Mouse (Mus musculus) CH12.LX (cell line): ENCODE results near the gene Pde4b. TPM values are rescaled to one million over a fixed set of nuclear protein-coding genes. Genes with fewer than 3 reads are reported as not detected.

Source experiments
- DNase-seq: peaks from one replicate; pipeline ENCODE4 v3.0.0-alpha.2; 2013; ENCODE audit errors: extremely low read depth
- H3K27ac ChIP-seq: 2 replicates; pipeline ENCODE4 v1.5.1; 2012; ENCODE audit warnings: low read depth, mild to moderate bottlenecking, control low read depth, moderate library complexity; ENCODE audit not compliant: insufficient read depth
- H3K27me3 ChIP-seq: replicated peaks from 2 replicates; pipeline ENCODE3; 2012; ENCODE audit warnings: inconsistent platforms
- H3K36me3 ChIP-seq, 2 experiments: replicated peaks in 1 of 2; 2 replicates each; pipeline versions ENCODE3 to v1.6.1; 2012; ENCODE audit warnings: inconsistent platforms in 1 of 2, low read length in 1 of 2, mild to moderate bottlenecking in 1 of 2, mixed read lengths in 1 of 2, moderate library complexity in 1 of 2; ENCODE audit not compliant: control insufficient read depth in 1 of 2, insufficient read depth in 1 of 2
- H3K4me1 ChIP-seq, 2 experiments: 2 replicates each; pipeline ENCODE4 v1.6.1; 2012; ENCODE audit warnings: inconsistent platforms in 1 of 2, moderate library complexity in 1 of 2; ENCODE audit not compliant: insufficient read depth in 2 of 2, control insufficient read depth in 1 of 2
- H3K4me2 ChIP-seq: 2 replicates; pipeline ENCODE4 v1.6.1; 2012; ENCODE audit warnings: low read depth, mild to moderate bottlenecking, control low read depth; ENCODE audit not compliant: poor library complexity, insufficient read depth, severe bottlenecking
- H3K4me3 ChIP-seq, 3 experiments: fragments of 150-350 bp in 1 of 3; sonication (generic) in 1 of 3; replicated peaks in 1 of 3; 2 replicates each; pipeline versions ENCODE3 to v1.5.1; 2011 to 2012; ENCODE audit warnings: low read depth in 2 of 3, low read length in 2 of 3, mild to moderate bottlenecking in 2 of 3, moderate library complexity in 2 of 3, control low read depth in 1 of 3, improper control_type of control experiment in 1 of 3, inconsistent platforms in 1 of 3, mixed read lengths in 1 of 3; ENCODE audit not compliant: poor library complexity in 1 of 3
- H3K79me2 ChIP-seq: replicated peaks from 2 replicates; pipeline ENCODE4 v1.6.1; 2012; ENCODE audit warnings: mild to moderate bottlenecking, moderate library complexity; ENCODE audit not compliant: control insufficient read depth, poor library complexity, insufficient read depth, severe bottlenecking; ENCODE audit errors: extremely low read depth
- H3K9ac ChIP-seq: 2 replicates; pipeline ENCODE4 v1.6.1; 2012; ENCODE audit warnings: low read depth, mild to moderate bottlenecking, control low read depth, moderate library complexity; ENCODE audit not compliant: insufficient read depth
- H3K9me3 ChIP-seq: replicated peaks from 2 replicates; pipeline ENCODE3; 2012; ENCODE audit warnings: low read length, inconsistent platforms, mixed read lengths
- BHLHE40 ChIP-seq: IDR thresholded peaks from 2 replicates; pipeline ENCODE4 v1.6.1; 2011; ENCODE audit warnings: mild to moderate bottlenecking, low read depth, low read length, improper control_type of control experiment
- CHD1 ChIP-seq: IDR thresholded peaks from 2 replicates; pipeline ENCODE4 v1.6.1; 2012; ENCODE audit warnings: low read depth, low read length, improper control_type of control experiment, inconsistent platforms
- CHD2 ChIP-seq: IDR thresholded peaks from 2 replicates; pipeline ENCODE4 v1.6.1; 2011; ENCODE audit warnings: low read length, improper control_type of control experiment
- CTCF ChIP-seq, 2 experiments: IDR thresholded peaks in 1 of 2; conservative IDR thresholded peaks in 1 of 2; 2 replicates each; pipeline ENCODE4 v1.5.1; 2011 to 2012; ENCODE audit warnings: low read depth in 2 of 2, low read length in 2 of 2, improper control_type of control experiment in 1 of 2, inconsistent platforms in 1 of 2, mild to moderate bottlenecking in 1 of 2, moderate library complexity in 1 of 2
- E2F4 ChIP-seq: IDR thresholded peaks from 2 replicates; pipeline ENCODE4 v1.6.1; 2011; ENCODE audit warnings: low read depth, low read length, improper control_type of control experiment; ENCODE audit not compliant: insufficient replicate concordance
- ELF1 ChIP-seq: IDR thresholded peaks from 2 replicates; pipeline ENCODE4 v1.6.1; 2014; ENCODE audit warnings: low read depth, mild to moderate bottlenecking, inconsistent platforms, low read length, improper control_type of control experiment
- EP300 ChIP-seq: IDR thresholded peaks from 2 replicates; pipeline ENCODE4 v1.6.1; 2011; ENCODE audit warnings: low read length, improper control_type of control experiment
- ETS1 ChIP-seq: conservative IDR thresholded peaks from 2 replicates; pipeline ENCODE4 v1.6.1; 2012; ENCODE audit warnings: low read depth, mild to moderate bottlenecking, inconsistent platforms, low read length, improper control_type of control experiment, moderate library complexity
- GABPA ChIP-seq: IDR thresholded peaks from 2 replicates; pipeline ENCODE4 v1.6.1; 2012; ENCODE audit warnings: low read depth, low read length, improper control_type of control experiment, inconsistent platforms; ENCODE audit not compliant: insufficient replicate concordance
- HCFC1 ChIP-seq: IDR thresholded peaks from 2 replicates; pipeline ENCODE4 v1.6.1; 2012; ENCODE audit warnings: low read depth, mild to moderate bottlenecking, inconsistent platforms, low read length, improper control_type of control experiment
- IRF4 ChIP-seq: IDR thresholded peaks from 2 replicates; pipeline ENCODE4 v1.6.1; 2014; ENCODE audit warnings: low read depth, mild to moderate bottlenecking, inconsistent platforms, low read length, improper control_type of control experiment
- JUN ChIP-seq: IDR thresholded peaks from 2 replicates; pipeline ENCODE4 v1.6.1; 2011; ENCODE audit warnings: low read depth, mild to moderate bottlenecking, low read length, improper control_type of control experiment, moderate library complexity; ENCODE audit not compliant: insufficient read depth
- JUND ChIP-seq: conservative IDR thresholded peaks from 2 replicates; pipeline ENCODE4 v1.6.1; 2011; ENCODE audit warnings: low read depth, low read length, improper control_type of control experiment
- KAT2A ChIP-seq: IDR thresholded peaks from 2 replicates; pipeline ENCODE4 v1.6.1; 2012; ENCODE audit warnings: low read length, improper control_type of control experiment, inconsistent platforms; ENCODE audit not compliant: insufficient replicate concordance
- MAFK ChIP-seq: IDR thresholded peaks from 2 replicates; pipeline ENCODE4 v1.6.1; 2011; ENCODE audit warnings: low read length, improper control_type of control experiment; ENCODE audit not compliant: insufficient replicate concordance
- MAX ChIP-seq: IDR thresholded peaks from 2 replicates; pipeline ENCODE4 v1.6.1; 2011; ENCODE audit warnings: low read length, improper control_type of control experiment
- MAZ ChIP-seq: IDR thresholded peaks from 2 replicates; pipeline ENCODE4 v1.6.1; 2012; ENCODE audit warnings: low read depth, mild to moderate bottlenecking, inconsistent platforms, low read length, improper control_type of control experiment, moderate library complexity
- MXI1 ChIP-seq: IDR thresholded peaks from 2 replicates; pipeline ENCODE4 v1.6.1; 2011; ENCODE audit warnings: mild to moderate bottlenecking, low read depth, low read length, improper control_type of control experiment
- MYC ChIP-seq: IDR thresholded peaks from 2 replicates; pipeline ENCODE4 v1.6.1; 2011; ENCODE audit warnings: low read depth, mild to moderate bottlenecking, improper control_type of control experiment, low read length
- NELFE ChIP-seq: IDR thresholded peaks from 2 replicates; pipeline ENCODE4 v1.6.1; 2011; ENCODE audit warnings: low read depth, low read length, improper control_type of control experiment
- NRF1 ChIP-seq: IDR thresholded peaks from 2 replicates; pipeline ENCODE4 v1.6.1; 2014; ENCODE audit warnings: low read depth, mild to moderate bottlenecking, inconsistent platforms, low read length, improper control_type of control experiment, moderate library complexity
- PAX5 ChIP-seq: IDR thresholded peaks from 2 replicates; pipeline ENCODE4 v1.6.1; 2012; ENCODE audit warnings: low read length, inconsistent platforms, mixed read lengths
- POLR2A ChIP-seq: IDR thresholded peaks from 2 replicates; pipeline ENCODE4 v1.6.1; 2011; ENCODE audit warnings: low read depth, mild to moderate bottlenecking, improper control_type of control experiment, low read length
- POLR2AphosphoS2 ChIP-seq: IDR thresholded peaks from 2 replicates; pipeline ENCODE4 v1.6.1; 2011; ENCODE audit warnings: low read depth, low read length, improper control_type of control experiment
- RAD21 ChIP-seq: IDR thresholded peaks from 2 replicates; pipeline ENCODE4 v1.6.1; 2011; ENCODE audit warnings: low read depth, mild to moderate bottlenecking, low read length, improper control_type of control experiment, moderate library complexity
- RCOR1 ChIP-seq: conservative IDR thresholded peaks from 2 replicates; pipeline ENCODE4 v1.6.1; 2012; ENCODE audit warnings: low read depth, mild to moderate bottlenecking, inconsistent platforms, low read length, improper control_type of control experiment
- SIN3A ChIP-seq: IDR thresholded peaks from 2 replicates; pipeline ENCODE4 v1.6.1; 2012; ENCODE audit warnings: low read length, improper control_type of control experiment, inconsistent platforms
- SMC3 ChIP-seq: IDR thresholded peaks from 2 replicates; pipeline ENCODE4 v1.6.1; 2011; ENCODE audit warnings: low read depth, low read length, improper control_type of control experiment
- TBP ChIP-seq: conservative IDR thresholded peaks from 2 replicates; pipeline ENCODE4 v1.6.1; 2011; ENCODE audit warnings: low read depth, low read length, improper control_type of control experiment
- TCF12 ChIP-seq: IDR thresholded peaks from 2 replicates; pipeline ENCODE4 v1.6.1; 2014; ENCODE audit warnings: low read depth, mild to moderate bottlenecking, inconsistent platforms, low read length, improper control_type of control experiment
- UBTF ChIP-seq: IDR thresholded peaks from 2 replicates; pipeline ENCODE4 v1.6.1; 2012; ENCODE audit warnings: low read depth, mild to moderate bottlenecking, inconsistent platforms, low read length, improper control_type of control experiment, moderate library complexity
- USF2 ChIP-seq: conservative IDR thresholded peaks from 2 replicates; pipeline ENCODE4 v1.6.1; 2011; ENCODE audit warnings: low read depth, low read length, improper control_type of control experiment
- ZC3H11A ChIP-seq: IDR thresholded peaks from 2 replicates; pipeline ENCODE4 v1.6.1; 2012; ENCODE audit warnings: low read depth, mild to moderate bottlenecking, inconsistent platforms, low read length, improper control_type of control experiment
- ZKSCAN1 ChIP-seq: IDR thresholded peaks from 2 replicates; pipeline ENCODE4 v1.6.1; 2012; ENCODE audit warnings: low read depth, inconsistent platforms, low read length, improper control_type of control experiment, borderline replicate concordance
- ZMIZ1 ChIP-seq: IDR thresholded peaks from 2 replicates; pipeline ENCODE4 v1.6.1; 2012; ENCODE audit warnings: low read depth, mild to moderate bottlenecking, inconsistent platforms, low read length, improper control_type of control experiment
- ZNF384 ChIP-seq: IDR thresholded peaks from 2 replicates; pipeline ENCODE4 v1.6.1; 2012; ENCODE audit warnings: low read depth, low read length, improper control_type of control experiment, inconsistent platforms
- dilution Hi-C: fragments of 300-500 bp; cut with MboI; formaldehyde crosslinking; loops from 2 replicates; pipeline ENCODE4 v1.14.3; 2020; ENCODE audit warnings: low sequenced_read_pairs; ENCODE audit not compliant: extremely low pct_unique_long_range_greater_than_20kb, extremely low pct_ligation_motif_present
- in situ Hi-C: fragments of 300-500 bp; cut with MboI; formaldehyde crosslinking; loops from 3 replicates; pipeline ENCODE4 v1.14.3; 2019; ENCODE audit warnings: low sequenced_read_pairs, low pct_ligation_motif_present, low pct_unique_long_range_greater_than_20kb, mixed read lengths
- polyA plus RNA-seq: library from polyadenylated mRNA; unstranded; fragments of >175 nt; gene quantifications from 2 replicates; pipeline ENCODE4 v1.2.1, GENCODE M21; 2012; ENCODE audit warnings: low read depth; ENCODE audit not compliant: insufficient read length
- total RNA-seq, 2 experiments: library from RNA; depleted of rRNA; stranded (reverse); fragments of 300-350 nt in 1 of 2; fragments of >200 nt in 1 of 2; gene quantifications; 2 replicates each; pipeline ENCODE4 v1.2.3; 2012 to 2014

Gene Pde4b
- total and polyA plus RNA-seq, 3 experiments = 9.6 to 24.2 (median 21.8) TPM

DNA sequence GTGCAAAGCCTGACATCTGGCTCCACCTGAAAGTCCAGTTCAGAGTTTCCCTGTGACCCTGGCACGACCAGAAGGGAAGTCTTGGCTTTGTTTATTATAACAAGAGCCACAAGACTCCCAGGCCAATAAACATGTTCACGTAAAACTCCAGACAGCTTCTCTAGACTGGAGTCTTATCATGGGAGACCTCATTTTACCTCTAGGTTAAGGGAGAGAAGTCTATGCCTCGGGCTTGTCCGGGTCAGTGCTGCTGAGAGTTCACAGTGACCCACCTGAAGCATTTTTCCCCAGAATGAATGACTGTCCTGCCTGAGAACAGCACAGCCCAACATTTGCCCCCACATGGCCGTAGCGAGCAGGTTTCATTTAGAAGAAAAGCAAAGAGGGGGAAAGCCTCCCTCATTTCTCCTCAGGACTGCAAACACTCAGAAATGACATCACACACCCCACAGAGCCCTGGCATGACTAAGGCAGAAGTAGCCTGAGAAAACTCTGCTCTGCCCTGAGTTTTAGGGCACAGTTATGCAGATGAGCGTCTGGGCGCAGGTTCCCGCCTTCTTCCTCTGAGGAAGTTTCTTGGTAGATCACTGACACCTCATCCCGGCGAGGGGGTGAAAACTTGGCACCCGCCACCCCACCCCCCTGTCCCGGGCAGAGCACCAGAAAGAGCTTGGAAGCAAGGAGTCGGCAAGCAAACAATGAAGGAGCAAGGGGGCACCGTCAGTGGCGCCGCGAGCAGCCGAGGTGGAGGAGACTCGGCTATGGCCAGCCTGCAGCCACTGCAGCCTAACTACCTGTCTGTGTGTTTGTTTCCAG lies 482.8 kb downstream of the Pde4b start:
- no peaks in the 10 kb centered on the region for H3K9me3 ChIP-seq
- peak overlapping the region; percentile 81 for H3K9ac ChIP-seq
- DNase-seq = peak; percentile 77
- H3K27me3 ChIP-seq = no peaks in the 10 kb centered on the region
- H3K4me2 ChIP-seq = peak overlapping the region; percentile 62
- dilution Hi-C loops = no loop called here
- H3K4me3 ChIP-seq = peak overlapping the region; percentile 75 to 83 (median 82)
- H3K4me1 ChIP-seq = peaks cover 11 to 60% of the 10 kb centered on the region in 2 experiments; a peak in 3 of 4 replicates
- H3K36me3 ChIP-seq = peaks cover 8 to 9% of the 10 kb centered on the region in 2 experiments
- H3K79me2 ChIP-seq = peaks cover 43% of the 10 kb centered on the region
- peak overlapping the region; percentile 90 for H3K27ac ChIP-seq
- in situ Hi-C loops = loop anchor here (5.0 kb wide), 1 partner anchor 53 kb away; no protein-coding TSS in a partner anchor
- TF ChIP-seq POLR2A = peak; percentile 34; the same call in 1 of the 2 replicates
- no peak for TF ChIP-seq ZC3H11A
- TF ChIP-seq E2F4 = 0 out of 2 replicates have a peak, but pooled peaks have one; percentile 59
- TF ChIP-seq HCFC1 = no peak; the same call in 1 of the 2 replicates
- TF ChIP-seq ETS1 = peak; percentile 81
- TF ChIP-seq ZMIZ1 = 0 out of 2 replicates have a peak, but pooled peaks have one; percentile 61
- TF ChIP-seq CTCF (conservative IDR thresholded peaks at IDR 0.05 in 1 of 2, IDR thresholded peaks at IDR 0.05 in 1 of 2; ENCODE audit: low read depth in 2 of 2, low read length in 2 of 2) = peak in 1 of 2 experiments; percentile 14; a peak in 1 of 4 replicates
- TF ChIP-seq MYC = peak; percentile 56; the same call in 1 of the 2 replicates
- no peak; the same call in 1 of the 2 replicates for TF ChIP-seq EP300
- TF ChIP-seq POLR2AphosphoS2 = 0 out of 2 replicates have a peak, but pooled peaks have one; percentile 43
- TF ChIP-seq RAD21 = no peak; the same call in 1 of the 2 replicates
- TF ChIP-seq NRF1 = no peak
- TF ChIP-seq CHD2 = 0 out of 2 replicates have a peak, but pooled peaks have one; percentile 27
- no peak for TF ChIP-seq PAX5
- TF ChIP-seq GABPA = no peak
- TF ChIP-seq JUN = no peak; the same call in 1 of the 2 replicates
- 0 out of 2 replicates have a peak, but pooled peaks have one; percentile 72 for TF ChIP-seq MXI1
- peak; percentile 91 for TF ChIP-seq SIN3A
- TF ChIP-seq MAFK = 0 out of 2 replicates have a peak, but pooled peaks have one; percentile 38
- TF ChIP-seq KAT2A = no peak
- no peak for TF ChIP-seq JUND
- TF ChIP-seq CHD1 = peak; percentile 47; the same call in 1 of the 2 replicates
- peak; percentile 56 for TF ChIP-seq TCF12
- TF ChIP-seq USF2 = no peak
- no peak; the same call in 1 of the 2 replicates for TF ChIP-seq IRF4
- TF ChIP-seq ZKSCAN1 = no peak
- TF ChIP-seq MAZ = peak; percentile 24; the same call in 1 of the 2 replicates
- TF ChIP-seq MAX = peak; percentile 7; the same call in 1 of the 2 replicates
- peak; percentile 9; the same call in 1 of the 2 replicates for TF ChIP-seq UBTF
- TF ChIP-seq SMC3 = no peak; the same call in none of the 2 replicates
- TF ChIP-seq RCOR1 = peak; percentile 41; the same call in 1 of the 2 replicates
- TF ChIP-seq TBP = 0 out of 2 replicates have a peak, but pooled peaks have one; percentile 40
- 0 out of 2 replicates have a peak, but pooled peaks have one; percentile 16 for TF ChIP-seq ELF1
- TF ChIP-seq BHLHE40 = peak; percentile 59
- peak; percentile 52; the same call in 1 of the 2 replicates for TF ChIP-seq NELFE
- TF ChIP-seq ZNF384 = peak; percentile 25; the same call in 1 of the 2 replicates
